Mouse (Mus musculus) adrenal gland, postnatal 14 days (tissue): ENCODE data around the gene Mapk13. TPM values are rescaled to one million over a fixed set of nuclear protein-coding genes. Genes with fewer than 3 reads are reported as not detected.
"Not testable (repeated sequence)": the region's sequence is repeated elsewhere in the genome, so short reads cannot be mapped to it uniquely, and the experiment has no call there.

ENCODE experiments used
- DNase-seq: peaks from one replicate; pipeline ENCODE4 v3.0.0; 2021; ENCODE audit warnings: mixed read lengths
- long read RNA-seq, 2 experiments: library from polyadenylated mRNA; stranded (forward); transcript quantifications; one replicate each; pipeline ENCODE4 v2.0.0; 2021
- total RNA-seq: library from RNA; stranded (reverse); gene quantifications from 2 replicates; pipeline ENCODE4 v1.2.3, GENCODE M21; 2021

Mapk13 gene
- 48.0 and 62.9 TPM in 2 replicates for total RNA-seq
- long read RNA-seq, experiment 1, transcript Mapk13-209 (12 exons, 2,937 nt), result major isoform, 177 of 253 reads
- long read RNA-seq, experiment 1, partial matches to known transcripts, result 44 of 253 reads
- long read RNA-seq, experiment 1, other reads (novel, unspliced or antisense), result 32 of 253 reads
- long read RNA-seq, experiment 2, transcript Mapk13-209 (12 exons, 2,937 nt), result major isoform, 75 of 138 reads
- long read RNA-seq, experiment 2, partial matches to known transcripts, result 48 of 138 reads
- long read RNA-seq, experiment 2, other reads (novel, unspliced or antisense), result 15 of 138 reads

GRCm38 (mm10) chr17:28769121-28769874 lies at the start of gene Mapk13:
Gene Mapk13, plus strand, starts transcription at chr17:28769297.
- peak; percentile 42 for DNase-seq

DNA sequence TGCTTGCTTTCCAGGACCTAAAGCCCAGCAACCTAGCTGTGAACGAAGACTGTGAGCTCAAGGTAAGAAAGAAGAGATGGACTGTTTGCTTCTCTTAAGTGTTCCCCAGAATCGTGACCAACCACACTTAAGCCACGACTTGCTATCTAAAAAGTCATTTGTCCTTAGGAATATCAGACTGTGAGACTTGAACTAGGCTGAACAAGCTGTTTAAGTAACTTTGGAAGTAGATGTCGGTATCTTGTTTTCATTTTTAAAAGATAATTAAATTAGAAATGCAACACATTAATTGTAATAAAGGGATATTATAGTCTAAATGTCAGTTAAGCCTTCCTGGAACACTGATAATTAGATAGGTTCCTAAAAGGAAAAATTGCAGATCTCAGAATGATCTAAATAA lies 43.3 kb upstream of the Mapk13 start, which contains the start of gene AC170998.1:
AC170998.1 (plus strand) TSS at position 301 of the 400 bp plus-strand sequence.
- DNase-seq, result no peak

DNA sequence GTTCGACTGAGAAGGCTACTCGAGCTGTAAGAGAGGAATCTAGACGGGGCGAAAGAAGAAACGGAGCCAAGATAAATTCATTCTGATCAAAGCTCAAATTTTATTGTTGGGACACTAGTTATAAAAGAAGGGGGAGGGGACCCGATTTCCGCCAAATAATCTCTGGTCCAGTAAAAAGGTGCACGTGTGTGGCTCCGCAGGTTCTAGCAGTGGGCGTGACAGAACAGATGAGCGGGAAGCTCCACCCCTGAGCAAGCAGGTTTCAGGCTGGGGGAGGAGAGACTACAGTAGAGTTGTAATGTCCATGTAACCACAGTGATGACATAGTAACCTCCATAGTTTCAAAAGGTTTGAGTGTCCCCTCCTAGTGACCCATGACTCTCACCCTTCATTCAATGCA lies 41.6 kb upstream of the Mapk13 start:
- DNase-seq, result not testable (repeated sequence)

DNA sequence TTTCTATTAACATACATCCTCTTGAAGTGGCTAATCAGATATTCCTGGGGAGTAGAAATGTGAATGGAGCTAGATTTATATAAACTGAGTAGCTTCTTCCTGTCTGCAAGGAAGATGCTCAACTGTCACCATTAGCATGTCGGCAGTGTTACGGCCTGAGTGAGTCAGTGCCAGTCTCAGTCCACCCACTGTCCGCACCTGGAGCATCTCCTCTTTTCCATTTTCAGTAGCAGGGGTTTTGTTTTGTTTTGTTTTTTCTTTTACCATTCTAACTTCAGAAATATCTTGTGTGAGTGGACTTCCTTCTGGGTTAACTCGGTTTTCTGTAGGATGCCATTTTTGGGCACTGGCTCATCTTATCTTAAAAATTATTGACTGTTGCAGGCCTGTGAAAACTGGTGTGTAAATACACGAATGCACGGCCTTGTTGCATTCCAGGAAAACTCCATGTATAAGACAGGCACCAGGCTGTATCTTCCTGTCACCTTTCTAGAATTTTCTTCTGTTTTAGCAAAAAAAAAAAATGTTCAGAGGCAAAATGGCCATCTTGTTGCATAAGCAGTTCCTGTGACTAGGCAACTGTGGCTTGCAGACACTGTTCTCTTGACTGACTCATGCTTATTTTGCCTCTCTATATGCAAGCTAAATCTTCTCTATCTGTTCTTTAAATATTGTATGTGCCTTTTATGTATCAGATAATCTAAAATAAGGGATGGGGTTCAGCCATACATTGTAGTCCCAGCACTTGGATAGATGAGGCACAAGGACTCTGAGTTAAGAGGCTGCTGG lies 33.6 kb upstream of the Mapk13 start:
- DNase-seq, result no peak

DNA sequence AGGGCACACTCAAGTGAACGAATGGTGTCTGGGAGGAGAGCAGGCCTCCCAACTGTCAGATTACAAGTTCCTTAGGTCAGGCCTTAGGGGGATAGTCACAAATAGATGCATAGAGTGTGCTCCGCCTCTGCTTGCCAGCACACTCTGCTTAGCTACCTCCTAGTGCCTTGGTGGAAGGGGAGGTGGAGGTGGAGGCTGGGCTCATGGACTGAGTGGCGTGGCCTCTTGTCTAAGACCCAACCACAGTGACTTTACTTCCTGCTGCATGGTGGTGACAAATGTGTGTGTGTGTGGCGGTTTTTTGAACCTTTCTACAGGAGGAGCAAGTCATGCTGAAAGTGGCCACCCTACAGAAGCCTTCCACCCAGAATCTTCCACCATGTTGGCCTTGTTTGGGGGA lies 32.6 kb upstream of the Mapk13 start:
- DNase-seq, result no peak

DNA sequence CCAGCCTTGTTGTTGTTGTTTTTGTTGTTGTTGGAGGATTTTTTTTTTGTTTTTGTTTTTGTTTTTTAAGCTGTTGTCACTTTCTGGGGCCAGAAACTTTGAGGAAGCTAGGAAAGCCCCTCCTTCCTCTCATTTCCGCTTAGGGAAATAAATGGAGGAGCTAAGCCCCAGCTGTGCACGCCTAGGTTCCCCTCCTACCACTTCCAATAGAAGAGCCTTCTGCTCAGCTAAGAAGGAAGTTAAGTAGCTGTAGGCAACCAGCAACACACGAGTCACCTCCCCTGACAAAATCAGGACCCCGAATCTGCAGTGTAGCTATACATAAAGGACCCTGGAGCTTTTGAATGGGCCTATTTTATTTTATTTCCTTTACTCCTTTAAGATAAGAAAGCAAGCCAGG lies 31.1 kb upstream of the Mapk13 start:
- DNase-seq, result no peak

DNA sequence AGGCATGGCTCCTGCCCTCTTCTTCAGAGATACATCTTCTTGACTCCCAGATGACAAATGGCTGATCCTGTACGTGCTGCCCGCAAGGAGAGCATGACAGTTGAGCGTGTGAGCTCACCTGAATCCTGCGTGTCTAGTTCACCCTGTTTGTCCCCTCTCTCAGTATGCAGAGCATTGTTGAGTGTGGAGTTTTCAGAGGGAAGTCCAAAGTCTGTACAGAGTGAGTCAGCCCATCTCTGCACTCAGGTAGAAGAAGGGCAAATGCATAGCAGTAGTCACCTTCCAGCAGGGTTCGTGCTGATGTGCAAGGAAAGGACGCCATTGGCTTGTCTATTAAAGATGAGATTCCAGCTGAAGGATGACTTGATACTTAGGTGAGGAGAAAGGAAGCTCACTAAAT lies 29.9 kb upstream of the Mapk13 start:
- DNase-seq, result no peak

GRCm38 (mm10) chr17:28743145-28743866 lies 25.8 kb upstream of the Mapk13 start:
- no peak for DNase-seq

DNA sequence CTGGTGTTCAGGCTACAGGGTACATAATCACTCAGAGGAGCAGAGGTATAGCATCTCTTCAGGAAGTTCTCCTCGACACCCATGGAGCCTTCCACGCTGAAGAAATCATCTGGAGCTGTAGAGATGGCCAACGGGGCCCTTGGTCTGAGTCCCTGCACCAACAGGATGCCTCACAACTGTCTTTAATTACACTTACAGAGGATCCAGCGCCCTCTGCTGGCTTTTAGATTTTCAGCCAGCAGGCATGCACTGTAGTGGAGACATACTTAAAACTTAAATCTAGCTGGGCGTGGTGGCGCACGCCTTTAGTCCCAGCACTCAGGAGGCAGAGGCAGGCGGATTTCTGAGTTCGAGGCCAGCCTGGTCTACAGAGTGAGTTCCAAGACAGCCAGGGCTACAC lies 25.2 kb upstream of the Mapk13 start:
- DNase-seq, result no peak

DNA sequence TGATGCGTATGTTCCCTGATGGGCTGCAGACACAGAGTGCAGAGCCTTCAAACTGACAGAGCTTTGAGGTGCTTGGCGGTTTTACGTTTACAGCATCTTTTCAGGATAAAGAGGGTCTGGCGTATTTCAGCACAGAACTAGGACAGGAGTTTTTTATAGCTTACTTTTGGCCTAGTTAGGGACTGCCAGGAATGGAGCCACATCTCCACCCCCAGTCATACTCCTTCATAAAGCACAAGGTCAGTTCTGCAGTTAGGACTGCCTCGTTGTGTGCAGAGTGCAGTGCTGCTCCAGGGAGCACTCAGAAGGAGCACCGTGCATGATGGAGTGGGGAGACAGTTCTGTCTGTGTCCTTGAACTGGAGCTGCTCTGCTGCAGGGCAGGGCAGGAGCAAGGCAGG lies 23.3 kb upstream of the Mapk13 start:
- DNase-seq, result no peak

DNA sequence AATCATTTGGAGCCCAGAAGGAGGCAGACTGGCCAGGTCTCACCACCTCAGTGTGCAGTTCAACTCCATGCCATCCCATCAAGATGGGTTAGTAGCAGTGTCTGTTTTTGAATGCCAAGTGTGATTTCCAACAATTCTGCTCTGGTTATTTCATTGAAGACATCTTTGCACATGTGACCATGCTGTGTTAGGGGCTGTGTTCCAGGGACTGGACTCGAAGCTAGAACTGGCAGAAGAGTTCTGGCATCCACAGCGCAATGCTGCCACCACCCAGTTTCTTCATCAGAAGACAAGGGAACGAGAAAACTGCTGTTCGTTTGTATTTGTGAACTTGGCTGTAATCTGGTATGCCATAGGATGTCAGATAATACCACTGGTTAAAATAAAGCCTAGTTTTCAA lies 21.1 kb upstream of the Mapk13 start:
- DNase-seq, result no peak

DNA sequence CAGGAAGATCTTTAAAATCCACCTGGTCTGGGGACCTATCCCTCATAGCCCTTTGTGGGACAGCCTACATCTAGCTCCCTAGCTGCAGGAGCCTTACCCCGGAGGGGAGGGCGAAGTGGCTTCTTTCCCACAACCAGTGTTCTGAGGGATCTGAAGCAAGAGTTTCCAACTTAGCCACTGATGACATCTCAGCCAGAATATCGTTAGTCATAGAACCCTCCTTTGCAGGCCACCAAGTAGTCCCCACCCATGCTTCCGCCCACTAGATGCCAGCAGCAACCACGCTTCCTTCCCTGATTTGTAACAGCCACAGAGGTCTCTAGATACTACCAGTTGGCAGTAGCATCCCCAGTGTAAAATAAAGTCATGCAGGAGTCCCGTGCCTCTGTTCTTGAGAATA lies 18.5 kb upstream of the Mapk13 start:
- DNase-seq, result peak; percentile 56

GRCm38 (mm10) chr17:28756447-28756846 lies 12.7 kb upstream of the Mapk13 start:
- no peak for DNase-seq

- DNase-seq, result no peak
Measured at GRCm38 (mm10) chr17:28757470-28757869, 11.6 kb upstream of the Mapk13 start.

GRCm38 (mm10) chr17:28760736-28761312 lies 8.3 kb upstream of the Mapk13 start:
- DNase-seq, result no peak

DNA sequence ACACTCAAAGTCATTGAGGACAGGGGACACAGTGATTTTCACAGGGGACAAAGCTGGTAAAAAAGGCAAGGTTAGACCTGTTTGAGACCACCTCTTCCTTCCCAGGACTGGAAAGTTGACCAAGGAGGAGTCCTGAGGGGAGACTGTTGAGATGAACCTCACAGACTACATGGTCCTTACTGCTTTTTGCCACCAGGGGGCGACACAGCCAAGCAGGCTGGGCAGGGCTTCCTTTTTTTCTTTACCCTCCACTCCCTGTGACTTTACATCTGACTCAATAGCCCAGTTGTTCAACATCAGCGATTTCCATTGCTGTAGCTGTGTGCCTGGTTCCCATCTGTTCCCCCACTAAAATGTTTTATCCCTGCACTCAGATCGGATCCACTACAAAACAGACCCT lies 7.2 kb upstream of the Mapk13 start:
- DNase-seq, result peak; percentile 93

- DNase-seq, result peak; percentile 83
Measured at GRCm38 (mm10) chr17:28766203-28766602, 2.9 kb upstream of the Mapk13 start.

DNA sequence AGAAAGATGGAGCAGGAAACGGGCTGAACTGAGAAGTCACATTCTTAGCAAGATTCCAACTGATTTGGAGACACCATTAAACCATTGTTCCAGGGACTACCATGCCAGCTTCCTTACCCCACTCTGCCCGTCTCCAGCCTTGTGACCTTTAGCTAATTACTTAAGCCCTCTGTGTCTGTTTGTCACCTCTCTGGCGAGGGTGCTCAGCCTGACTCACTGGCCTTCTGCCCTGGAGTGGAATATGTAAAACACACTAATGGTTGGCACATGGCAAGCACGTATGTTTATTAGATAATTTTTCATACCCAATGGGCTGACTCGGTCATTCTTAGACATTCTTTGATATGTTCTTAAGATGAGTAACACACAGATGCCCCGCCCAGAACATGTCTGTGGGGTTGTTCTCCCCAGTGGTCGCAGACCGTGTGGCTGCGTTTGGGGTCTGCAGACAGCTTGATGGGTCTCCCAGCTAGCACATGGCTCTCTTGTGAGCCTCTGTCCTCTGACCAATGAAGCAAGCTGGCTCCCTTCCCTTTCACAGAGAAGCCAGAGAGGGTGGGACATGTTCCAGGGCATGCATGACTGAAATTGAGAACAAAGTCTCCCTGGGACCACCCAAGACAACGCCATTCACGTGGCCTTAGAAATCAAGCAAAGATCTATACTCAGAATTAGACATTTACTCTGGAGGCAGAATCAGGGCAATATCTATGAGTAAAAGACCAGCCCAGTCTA lies 2.1 kb upstream of the Mapk13 start:
- DNase-seq, result no peak

GRCm38 (mm10) chr17:28769875-28770421 lies 851 bp downstream of the Mapk13 start:
- peak; percentile 53 for DNase-seq

- no peak for DNase-seq
Measured at GRCm38 (mm10) chr17:28771289-28771688, 2.2 kb downstream of the Mapk13 start.

DNA sequence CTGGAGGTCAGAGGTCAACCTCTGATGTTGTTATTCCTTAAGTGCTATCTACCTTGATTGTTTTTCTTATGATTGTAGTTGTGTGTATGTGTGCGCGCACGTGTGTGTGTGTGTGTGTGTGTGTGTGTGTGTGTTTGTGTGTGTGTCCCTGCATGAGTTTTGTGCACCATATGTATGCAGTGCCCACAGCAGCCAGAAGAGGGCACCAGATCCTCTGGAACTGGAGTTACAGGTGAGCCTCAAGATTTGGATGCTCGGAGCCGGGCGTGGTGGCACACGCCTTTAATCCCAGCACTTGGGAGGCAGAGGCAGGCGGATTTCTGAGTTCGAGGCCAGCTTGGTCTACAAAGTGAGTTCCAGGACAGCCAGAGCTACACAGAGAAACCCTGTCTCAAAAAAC lies 5.2 kb downstream of the Mapk13 start:
- not testable (repeated sequence) for DNase-seq
